Mouse (Mus musculus): Measurements from ENCODE around the gene Med13l. TPM values are rescaled to one million over a fixed set of nuclear protein-coding genes. Genes with fewer than 3 reads are reported as not detected.

Gene Med13l
- total RNA-seq, 2 experiments from 2014 or later: 72.0 to 76.1 TPM

DNA sequence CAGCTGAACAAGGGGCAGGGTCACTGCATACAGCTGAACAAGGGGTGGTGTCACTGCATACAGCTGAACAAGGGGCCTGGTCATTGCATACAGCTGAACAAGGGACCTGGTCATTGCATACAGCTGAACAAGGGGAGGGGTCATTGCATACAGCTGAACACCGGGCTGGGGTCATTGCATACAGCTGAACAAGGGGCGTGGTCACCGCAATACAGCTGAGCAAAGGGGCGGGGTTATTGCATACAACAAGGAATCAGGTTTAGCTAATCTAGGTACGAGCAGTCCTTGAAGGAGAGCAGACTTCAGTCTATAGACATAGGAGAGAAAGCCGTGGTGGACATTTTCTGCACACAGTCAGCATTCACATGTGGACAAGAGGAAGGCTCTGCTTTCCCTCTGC, 215.9 kb downstream of the Med13l start:
- no peak for DNase-seq (ENCODE audit: extremely low spot score in 1 of 2, low spot score in 2 of 2)
- intact Hi-C loops (cut with DNase I): no loop called here

DNA sequence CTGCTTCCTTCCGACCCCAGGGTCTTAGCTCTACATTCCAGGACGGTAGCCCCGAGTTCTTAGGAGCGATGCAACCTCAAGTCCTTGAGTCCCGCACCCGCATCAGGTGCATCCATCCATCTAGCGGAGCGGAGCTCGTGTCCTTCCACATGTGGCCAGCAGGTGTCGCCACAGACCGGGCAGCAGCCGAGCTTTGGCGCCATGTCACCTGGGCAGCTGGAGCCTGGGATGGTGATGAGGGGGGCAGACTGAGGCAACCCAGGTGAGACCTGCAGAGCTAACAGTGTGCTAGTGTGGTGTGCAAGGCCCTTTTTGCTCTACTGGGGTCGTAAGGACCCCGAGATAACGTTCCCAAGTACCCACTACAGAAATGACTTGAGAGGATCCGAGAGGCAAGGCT, 221.1 kb downstream of the Med13l start:
- intact Hi-C loops (cut with DNase I): loop anchor here (1.0 to 10.0 kb wide), 4 partner anchors 91 to 1323 kb away; no protein-coding TSS in a partner anchor
- DNase-seq (ENCODE audit: extremely low spot score in 1 of 2, low spot score in 2 of 2): peak in 1 of 2 experiments; percentile 68

DNA sequence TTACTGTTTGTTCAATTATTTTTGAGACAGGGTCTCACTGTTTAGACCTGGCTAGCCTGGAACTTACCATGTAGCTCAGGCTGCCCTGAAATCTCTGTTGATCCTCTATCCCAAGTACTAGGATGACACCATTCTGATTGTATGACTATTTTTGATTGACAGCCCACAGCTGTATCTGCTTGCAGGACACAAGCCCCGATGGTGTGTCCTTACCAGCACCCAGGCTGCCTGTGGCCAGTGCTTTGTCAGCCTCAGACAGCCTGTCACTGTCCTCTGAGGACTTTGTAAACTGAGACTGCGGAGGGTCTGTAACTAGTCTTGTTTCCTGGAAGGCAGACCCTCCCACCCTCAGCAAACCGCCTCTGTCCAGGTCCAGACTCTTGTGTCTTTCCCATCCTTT, 221.7 kb downstream of the Med13l start:
- DNase-seq (ENCODE audit: extremely low spot score in 1 of 2, low spot score in 2 of 2): no peak
- intact Hi-C loops (cut with DNase I): loop anchor here (5.0 to 10.0 kb wide), 3 partner anchors 90 to 1323 kb away; no protein-coding TSS in a partner anchor

DNA sequence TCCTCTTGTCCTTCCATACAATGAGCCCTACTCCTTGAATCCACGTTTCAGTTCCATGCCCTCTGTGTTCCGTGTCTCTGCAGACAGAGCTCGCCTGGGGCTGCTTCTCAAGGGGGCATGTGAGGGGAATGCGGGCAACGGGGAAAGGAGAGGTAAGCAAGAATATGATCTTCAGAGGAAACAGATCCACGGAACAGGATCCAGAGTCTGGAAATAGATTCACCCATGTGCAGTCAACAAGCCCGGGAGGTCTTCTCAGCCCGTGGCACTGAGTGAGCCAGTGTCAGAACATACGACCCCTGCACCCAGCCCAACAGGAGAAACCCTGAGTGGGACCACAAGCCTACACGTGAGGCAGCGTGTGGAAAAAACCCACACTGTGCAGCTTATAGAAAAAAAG, 228.7 kb downstream of the Med13l start:
- DNase-seq (ENCODE audit: extremely low spot score in 1 of 2, low spot score in 2 of 2): no peak
- intact Hi-C loops (cut with DNase I): loop anchor here (10.0 kb wide), 1 partner anchor 1316 kb away; no protein-coding TSS in a partner anchor

DNA sequence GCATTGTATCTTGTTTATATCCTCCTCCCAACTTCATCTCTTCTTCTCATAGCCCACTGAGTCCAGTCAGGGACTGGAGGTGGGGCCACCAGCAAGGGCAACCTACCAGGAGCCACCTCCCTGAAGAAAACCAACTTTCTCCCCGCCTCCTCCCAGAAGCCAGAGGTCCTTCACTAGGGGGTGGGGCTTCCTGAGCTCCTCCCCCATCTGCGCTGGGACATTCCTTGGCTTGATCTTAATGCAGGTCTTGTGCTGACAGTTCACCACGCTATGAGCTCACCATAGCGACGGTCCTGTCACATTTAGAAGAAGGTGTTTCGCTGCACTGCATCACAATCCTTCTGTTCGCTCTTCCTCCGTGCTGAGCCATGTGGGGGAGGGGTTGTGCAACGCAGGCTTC, 229.3 kb downstream of the Med13l start:
- DNase-seq (ENCODE audit: extremely low spot score in 1 of 2, low spot score in 2 of 2): no peak
- intact Hi-C loops (cut with DNase I): loop anchor here (10.0 kb wide), 1 partner anchor 1315 kb away; no protein-coding TSS in a partner anchor

DNA sequence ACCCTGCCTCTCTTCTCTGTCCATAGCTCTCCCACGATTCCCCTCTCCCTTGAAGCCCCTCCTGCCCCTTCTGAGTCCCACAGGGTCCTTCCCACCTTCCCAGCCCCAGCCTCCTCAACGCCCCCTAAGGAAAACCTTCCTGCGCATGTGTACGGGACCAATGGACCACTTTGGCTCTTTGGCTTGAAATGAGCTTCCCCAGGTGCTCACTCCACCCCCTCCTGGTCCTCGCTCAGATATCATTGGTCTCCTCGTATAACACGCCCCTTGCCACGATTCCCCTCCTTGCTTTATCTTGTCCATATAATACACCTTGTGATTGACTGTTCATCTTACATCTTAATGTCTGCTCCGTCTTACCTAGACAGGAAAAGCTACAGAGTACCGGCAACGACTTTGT, 237.3 kb downstream of the Med13l start:
- intact Hi-C loops (cut with DNase I): no loop called here

DNA sequence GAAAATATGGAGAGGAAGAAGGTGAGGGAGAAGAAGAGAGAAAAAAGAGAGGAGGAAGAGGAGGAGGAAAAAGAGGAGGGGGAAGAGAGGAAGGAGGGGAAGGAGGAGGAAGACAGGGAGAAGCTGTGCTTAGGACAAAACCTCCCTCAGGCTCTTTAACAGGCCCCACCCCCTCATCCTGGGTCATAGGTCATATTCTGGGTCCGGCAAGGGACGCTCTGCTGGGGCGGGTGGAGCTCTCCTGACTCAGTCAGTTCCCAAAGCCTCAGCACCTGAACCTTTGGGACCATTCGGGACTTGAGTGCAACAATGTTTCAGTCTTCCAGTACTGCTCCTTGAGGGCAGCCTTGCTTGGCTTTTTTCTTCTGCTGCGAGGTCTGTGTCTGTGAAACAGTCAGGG, 241.1 kb downstream of the Med13l start:
- DNase-seq (ENCODE audit: extremely low spot score in 1 of 2, low spot score in 2 of 2): no peak
- intact Hi-C loops (cut with DNase I): no loop called here

More for the DNA sequence above, 237.3 kb downstream of the Med13l start:
- DNase-seq (ENCODE audit: extremely low spot score in 1 of 2, low spot score in 2 of 2): no peak

DNA sequence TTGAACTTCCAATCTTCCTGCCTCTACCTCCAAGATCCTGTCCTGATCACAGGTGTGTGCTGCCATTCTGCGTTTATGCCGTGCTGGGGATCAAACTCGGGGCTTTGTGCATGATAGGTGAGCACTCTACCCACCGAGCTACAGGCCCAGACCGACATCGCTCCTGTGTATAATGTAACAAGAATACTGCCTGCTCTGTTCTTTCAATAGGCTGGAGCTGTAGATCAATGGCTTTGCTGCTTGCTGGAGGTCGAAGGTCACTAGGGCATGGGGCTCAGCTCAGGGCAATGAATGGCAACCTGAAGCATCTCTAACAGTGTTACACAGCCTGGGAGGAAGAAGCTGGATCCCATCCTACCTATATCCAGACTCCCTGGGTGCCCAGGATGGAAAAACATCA, 241.6 kb downstream of the Med13l start:
- DNase-seq (ENCODE audit: extremely low spot score in 1 of 2, low spot score in 2 of 2): no peak
- intact Hi-C loops (cut with DNase I): no loop called here

DNA sequence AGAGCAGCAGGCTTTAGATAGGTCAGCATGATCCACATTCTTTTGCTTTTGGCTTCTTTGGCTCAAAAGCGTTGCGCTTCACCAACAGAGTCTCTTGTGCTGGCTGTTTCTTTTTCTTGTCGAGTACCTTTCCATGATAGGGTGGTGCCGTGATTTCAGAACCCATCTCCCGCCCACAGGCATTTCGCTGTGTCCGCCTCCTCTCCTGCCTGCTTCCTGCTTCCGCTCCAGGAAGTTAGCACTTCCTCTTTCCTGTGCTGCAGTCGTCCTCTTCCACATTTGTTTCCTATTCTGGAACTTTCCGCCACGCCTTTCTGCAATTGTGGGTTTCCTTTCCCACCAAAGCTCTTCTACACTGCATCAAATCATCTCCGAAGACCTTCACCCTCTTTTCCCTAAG, 248.5 kb downstream of the Med13l start:
- no peak for DNase-seq (ENCODE audit: extremely low spot score in 1 of 2, low spot score in 2 of 2)
- intact Hi-C loops (cut with DNase I): no loop called here

DNA sequence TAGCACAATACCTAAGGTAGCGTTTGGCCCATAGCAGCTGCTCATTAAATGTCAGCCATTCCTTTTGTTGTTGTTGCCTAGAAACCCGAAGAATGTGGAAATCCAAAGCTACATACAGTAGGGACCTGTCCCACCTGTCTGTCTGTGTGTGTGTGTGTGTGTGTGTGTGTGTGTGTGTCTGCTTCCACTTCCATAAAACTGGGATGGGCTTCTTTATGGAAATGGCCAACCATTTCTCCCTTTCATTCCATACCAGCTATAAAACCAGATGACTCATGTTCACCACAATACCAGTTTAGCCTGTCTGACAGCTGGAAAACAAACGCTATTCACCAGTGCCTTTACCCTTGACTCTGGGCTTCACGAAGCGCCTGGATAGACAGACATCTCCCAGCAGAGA, 249.1 kb downstream of the Med13l start:
- no peak for DNase-seq (ENCODE audit: extremely low spot score in 1 of 2, low spot score in 2 of 2)
- intact Hi-C loops (cut with DNase I): no loop called here

DNA sequence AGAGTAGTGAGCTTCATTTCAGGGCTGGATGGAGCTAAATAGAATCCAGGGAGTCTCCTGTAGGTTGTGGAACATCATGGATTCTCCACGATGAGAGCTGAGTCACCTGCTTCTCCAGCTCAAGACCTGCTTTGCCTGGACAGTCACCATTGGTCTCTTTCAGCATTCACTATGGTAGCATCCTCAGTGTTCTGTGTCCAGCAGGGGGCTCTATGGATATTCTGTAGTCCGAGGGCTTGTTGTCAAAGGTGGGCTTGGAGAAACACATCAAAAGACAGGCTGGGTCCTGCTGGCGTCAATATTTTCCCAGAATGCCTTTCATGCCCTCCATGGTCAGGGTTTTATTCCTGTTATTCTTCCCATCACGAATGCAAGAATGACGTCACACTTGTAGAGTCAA, 251.2 kb downstream of the Med13l start:
- intact Hi-C loops (cut with DNase I): no loop called here
- no peak for DNase-seq (ENCODE audit: extremely low spot score in 1 of 2, low spot score in 2 of 2)

DNA sequence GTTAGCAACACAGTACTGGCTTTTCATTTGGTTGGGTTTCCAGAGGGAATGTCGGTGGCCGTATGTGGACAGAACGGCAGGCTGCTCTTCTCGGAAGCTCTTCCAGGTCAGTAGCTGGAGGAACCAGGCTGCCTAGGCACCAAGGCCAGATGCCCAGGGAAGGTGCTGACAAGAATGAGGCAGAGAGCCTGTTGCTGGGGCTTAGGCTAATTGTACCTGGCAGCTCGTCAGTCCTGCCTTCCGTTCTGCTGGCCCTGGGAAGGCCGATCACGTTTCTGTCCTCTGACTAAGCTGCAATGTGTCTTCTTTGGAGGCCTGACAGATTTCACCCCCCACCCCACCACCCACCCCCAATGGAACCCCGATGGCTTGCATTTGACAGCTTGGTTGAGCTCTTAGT, 251.9 kb downstream of the Med13l start:
- no peak for DNase-seq (ENCODE audit: extremely low spot score in 1 of 2, low spot score in 2 of 2)
- intact Hi-C loops (cut with DNase I): no loop called here

DNA sequence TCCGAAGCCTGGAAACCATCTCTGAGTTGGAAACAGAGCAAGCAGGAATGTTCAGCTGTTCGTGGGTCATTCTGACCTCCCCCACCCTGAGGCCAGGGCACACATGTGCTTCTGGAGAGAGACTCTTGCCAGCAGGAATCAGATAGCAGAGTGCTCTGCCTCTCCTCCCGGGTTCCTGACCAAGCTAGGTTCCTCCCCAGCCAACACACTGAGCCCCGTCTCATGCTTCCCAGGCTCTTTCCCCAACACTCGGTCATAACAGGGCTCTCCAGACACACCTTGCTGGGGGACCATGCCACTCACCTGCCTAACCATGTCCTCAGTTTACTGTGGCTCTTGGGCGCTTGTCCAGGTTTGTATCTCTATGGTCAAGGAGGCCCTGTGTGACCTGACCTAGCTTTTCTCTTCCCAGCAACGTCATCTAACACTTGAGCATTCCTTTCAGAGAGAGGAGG, 252.5 kb downstream of the Med13l start:
- intact Hi-C loops (cut with DNase I): no loop called here

DNA sequence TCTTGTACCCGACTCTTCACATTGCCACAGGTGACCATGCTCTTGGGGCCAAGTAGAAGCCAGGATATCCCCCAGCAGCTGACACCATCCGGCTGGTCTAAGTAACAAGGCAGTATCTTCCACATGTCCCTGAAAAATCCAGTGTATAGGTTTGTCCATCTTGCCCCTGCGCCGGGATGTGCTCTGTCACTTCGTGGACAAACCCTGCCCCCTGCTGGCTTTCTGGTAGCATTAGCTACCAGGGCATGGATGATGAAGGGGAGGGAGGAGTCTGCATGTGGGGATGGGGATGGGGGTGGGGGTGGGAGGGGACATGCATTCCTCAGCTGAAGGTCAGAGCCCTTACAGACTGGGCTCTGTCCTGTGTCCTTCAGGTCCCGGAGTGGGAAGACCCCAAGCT, 253.6 kb downstream of the Med13l start:
- intact Hi-C loops (cut with DNase I): no loop called here
- DNase-seq (ENCODE audit: extremely low spot score in 1 of 2, low spot score in 2 of 2): peak in 1 of 2 experiments; percentile 35

More for the DNA sequence above, 252.5 kb downstream of the Med13l start:
- DNase-seq (ENCODE audit: extremely low spot score in 1 of 2, low spot score in 2 of 2): no peak

Data from left cerebral cortex, postnatal 10 days (tissue).